Mouse (Mus musculus): ENCODE measurements around the gene Eif3g. TPM values are rescaled to one million over a fixed set of nuclear protein-coding genes. Genes with fewer than 3 reads are reported as not detected.

The Eif3g gene
- polyA plus RNA-seq, 1 experiment from 2014 or later: 321 TPM

GRCm38 (mm10) chr9:20870211-20871173 lies 27.9 kb downstream of the Eif3g start:
- no peak overlapping the region for H3K9ac ChIP-seq (replicated peaks)
- no peak overlapping the region for H3K27ac ChIP-seq (replicated peaks)
- no peak overlapping the region for H3K4me2 ChIP-seq (replicated peaks)
- WGBS: 74% methylated on average over 12 of the region's 12 CpGs
- no peaks in the 10 kb centered on the region for H3K36me3 ChIP-seq
- no peaks in the 10 kb centered on the region for H3K9me3 ChIP-seq
- peaks cover 57% of the 10 kb centered on the region for H3K27me3 ChIP-seq
- no peak for ATAC-seq (ENCODE audit: low FRiP score, low read depth)
- H3K4me1 ChIP-seq: peaks cover 8% of the 10 kb centered on the region; the same call in 1 of the 2 replicates
- no peak overlapping the region for H3K4me3 ChIP-seq

- no peak overlapping the region; the same call in 1 of the 2 replicates for H3K4me2 ChIP-seq (replicated peaks)
- H3K9me3 ChIP-seq: no peaks in the 10 kb centered on the region
- H3K9ac ChIP-seq (replicated peaks): no peak overlapping the region
- peaks cover 8% of the 10 kb centered on the region; the same call in 1 of the 2 replicates for H3K4me1 ChIP-seq
- ATAC-seq (ENCODE audit: low FRiP score, low read depth): no peak
- WGBS: 7% methylated on average over 19 of the region's 19 CpGs
- H3K27me3 ChIP-seq: peaks cover 61% of the 10 kb centered on the region
- no peak overlapping the region for H3K4me3 ChIP-seq
- H3K36me3 ChIP-seq: no peaks in the 10 kb centered on the region
- no peak overlapping the region for H3K27ac ChIP-seq (replicated peaks)
Measured at GRCm38 (mm10) chr9:20869246-20869645, 29.2 kb downstream of the Eif3g start.

- Histone ChIP-seq H3K27ac (replicated peaks) (no peak within 1 kb of the TSS), H3K9me3 (no peaks in the 10 kb centered on the region), H3K9ac (replicated peaks) (no peak within 1 kb of the TSS), H3K27me3 (peaks cover 61% of the 10 kb centered on the region), H3K4me1 (peaks cover 8% of the 10 kb centered on the region; the same call in 1 of the 2 replicates), H3K4me2 (replicated peaks) (peak within 1 kb of the TSS; percentile 27), H3K4me3 (peak within 1 kb of the TSS; percentile 26), H3K36me3 (no peaks in the 10 kb centered on the region)
- no peak for ATAC-seq (ENCODE audit: low FRiP score, low read depth)
- WGBS: 10% methylated on average over 52 of the region's 53 CpGs
Measured at GRCm38 (mm10) chr9:20868448-20869001, 29.9 kb downstream of the Eif3g start, which contains the start of gene A230050P20Rik. Gene A230050P20Rik (plus strand): TSS chr9:20868642.

- Histone ChIP-seq H3K4me2 (replicated peaks) (no peak overlapping the region), H3K9ac (replicated peaks) (no peak overlapping the region), H3K9me3 (no peaks in the 10 kb centered on the region), H3K27ac (replicated peaks) (no peak overlapping the region), H3K4me3 (no peak overlapping the region), H3K27me3 (peaks cover 60% of the 10 kb centered on the region), H3K4me1 (peaks cover 8% of the 10 kb centered on the region; the same call in 1 of the 2 replicates), H3K36me3 (no peaks in the 10 kb centered on the region)
- ATAC-seq (ENCODE audit: low FRiP score, low read depth): no peak
- 52% methylated on average over 3 of the region's 3 CpGs for WGBS
Measured at GRCm38 (mm10) chr9:20866879-20867278, 31.5 kb downstream of the Eif3g start.

- Histone ChIP-seq H3K4me3 (no peak overlapping the region), H3K9ac (replicated peaks) (no peak overlapping the region)
- WGBS: 63% methylated on average over 4 of the region's 4 CpGs
Measured at GRCm38 (mm10) chr9:20862225-20862624, 36.2 kb downstream of the Eif3g start.

GRCm38 (mm10) chr9:20861821-20862220 lies 36.6 kb downstream of the Eif3g start:
- Histone ChIP-seq H3K4me3 (no peak overlapping the region), H3K36me3 (no peaks in the 10 kb centered on the region), H3K4me2 (replicated peaks) (no peak overlapping the region), H3K27ac (replicated peaks) (no peak overlapping the region), H3K4me1 (no peaks in the 10 kb centered on the region), H3K9me3 (no peaks in the 10 kb centered on the region), H3K9ac (replicated peaks) (no peak overlapping the region), H3K27me3 (peaks cover 16% of the 10 kb centered on the region)
- 12% methylated on average over 4 of the region's 4 CpGs for WGBS
- ATAC-seq (ENCODE audit: low FRiP score, low read depth): no peak

More at GRCm38 (mm10) chr9:20862225-20862624, 36.2 kb downstream of the Eif3g start:
- ATAC-seq (ENCODE audit: low FRiP score, low read depth): no peak
- Histone ChIP-seq H3K4me2 (replicated peaks) (no peak overlapping the region), H3K27me3 (peaks cover 20% of the 10 kb centered on the region), H3K27ac (replicated peaks) (no peak overlapping the region), H3K9me3 (no peaks in the 10 kb centered on the region), H3K36me3 (no peaks in the 10 kb centered on the region), H3K4me1 (no peaks in the 10 kb centered on the region)

GRCm38 (mm10) chr9:20859926-20860325 lies 38.5 kb downstream of the Eif3g start:
- no peak for ATAC-seq (ENCODE audit: low FRiP score, low read depth)
- Histone ChIP-seq H3K9me3 (no peaks in the 10 kb centered on the region), H3K27ac (replicated peaks) (no peak overlapping the region), H3K4me3 (no peak overlapping the region), H3K4me2 (replicated peaks) (no peak overlapping the region), H3K4me1 (no peaks in the 10 kb centered on the region), H3K27me3 (0 out of 2 replicates have a peak, but pooled peaks cover 6% of the 10 kb centered on the region), H3K36me3 (no peaks in the 10 kb centered on the region), H3K9ac (replicated peaks) (no peak overlapping the region)
- 55% methylated on average over 6 of the region's 6 CpGs for WGBS

GRCm38 (mm10) chr9:20857131-20857530 lies 41.3 kb downstream of the Eif3g start:
- 13% methylated on average over 6 of the region's 6 CpGs for WGBS

GRCm38 (mm10) chr9:20850179-20850578 lies 48.2 kb downstream of the Eif3g start:
- no peak overlapping the region for H3K27ac ChIP-seq (replicated peaks)
- no peaks in the 10 kb centered on the region for H3K4me1 ChIP-seq
- ATAC-seq (ENCODE audit: low FRiP score, low read depth): no peak
- no peak overlapping the region for H3K4me2 ChIP-seq (replicated peaks)
- WGBS: 89% methylated on average over 2 of the region's 2 CpGs
- no peak overlapping the region for H3K9ac ChIP-seq (replicated peaks)
- no peaks in the 10 kb centered on the region for H3K36me3 ChIP-seq
- H3K9me3 ChIP-seq: no peaks in the 10 kb centered on the region
- 0 out of 2 replicates have a peak, but pooled peaks cover 14% of the 10 kb centered on the region for H3K27me3 ChIP-seq
- no peak overlapping the region for H3K4me3 ChIP-seq

More at GRCm38 (mm10) chr9:20857131-20857530, 41.3 kb downstream of the Eif3g start:
- no peak overlapping the region for H3K4me3 ChIP-seq
- H3K36me3 ChIP-seq: no peaks in the 10 kb centered on the region
- ATAC-seq (ENCODE audit: low FRiP score, low read depth): no peak
- H3K4me1 ChIP-seq: no peaks in the 10 kb centered on the region
- H3K4me2 ChIP-seq (replicated peaks): no peak overlapping the region
- H3K27me3 ChIP-seq: 0 out of 2 replicates have a peak, but pooled peaks cover 21% of the 10 kb centered on the region
- no peak overlapping the region for H3K9ac ChIP-seq (replicated peaks)
- no peaks in the 10 kb centered on the region for H3K9me3 ChIP-seq
- H3K27ac ChIP-seq (replicated peaks): no peak overlapping the region

Small RNA genes within 50 kb of the gene (microRNA-seq; reads per million reads assigned to microRNA genes)
- gene Mir7081: not detected

Other genes starting within 250 kb of the Eif3g start
- 54.6 and 54.8 TPM in 2 replicates for gene Pin1, start 246.5 kb downstream of the Eif3g start, polyA plus RNA-seq (2016; fragmentation: Nextera tagmentation; extraction: Ambion mirVana)
- gene Olfm2, start 152.3 kb downstream of the Eif3g start, polyA plus RNA-seq (2016; fragmentation: Nextera tagmentation; extraction: Ambion mirVana): 40.8 and 42.9 TPM in 2 replicates
- 0.63 and 0.84 TPM in 2 replicates for gene Col5a3, start 83.6 kb downstream of the Eif3g start, polyA plus RNA-seq (2016; fragmentation: Nextera tagmentation; extraction: Ambion mirVana)
- gene Rdh8, start 80.1 kb downstream of the Eif3g start, polyA plus RNA-seq (2016; fragmentation: Nextera tagmentation; extraction: Ambion mirVana): not detected in 2 replicates
- gene A230050P20Rik, start 30.0 kb downstream of the Eif3g start, polyA plus RNA-seq (2016; fragmentation: Nextera tagmentation; extraction: Ambion mirVana): 1.3 and 1.8 TPM in 2 replicates
- 4.3 TPM in 2 replicates for gene Angptl6, start 18.9 kb downstream of the Eif3g start, polyA plus RNA-seq (2016; fragmentation: Nextera tagmentation; extraction: Ambion mirVana)
- 55.3 and 62.7 TPM in 2 replicates for gene Ppan, start 10.4 kb downstream of the Eif3g start, polyA plus RNA-seq (2016; fragmentation: Nextera tagmentation; extraction: Ambion mirVana)
- gene Dnmt1, start 61.3 kb upstream of the Eif3g start, polyA plus RNA-seq (2016; fragmentation: Nextera tagmentation; extraction: Ambion mirVana): 109 and 113 TPM in 2 replicates
- gene S1pr2, start 78.2 kb upstream of the Eif3g start, polyA plus RNA-seq (2016; fragmentation: Nextera tagmentation; extraction: Ambion mirVana): 20.6 and 22.6 TPM in 2 replicates
- 101 and 109 TPM in 2 replicates for gene Mrpl4, start 104.1 kb upstream of the Eif3g start, polyA plus RNA-seq (2016; fragmentation: Nextera tagmentation; extraction: Ambion mirVana)
- gene Icam1, start 117.4 kb upstream of the Eif3g start, polyA plus RNA-seq (2016; fragmentation: Nextera tagmentation; extraction: Ambion mirVana): 3.5 and 5.0 TPM in 2 replicates
- gene Icam4, start 130.8 kb upstream of the Eif3g start, polyA plus RNA-seq (2016; fragmentation: Nextera tagmentation; extraction: Ambion mirVana): 1.1 and 1.3 TPM in 2 replicates
- gene Icam5, start 133.4 kb upstream of the Eif3g start, polyA plus RNA-seq (2016; fragmentation: Nextera tagmentation; extraction: Ambion mirVana): 0.08 TPM in 1 of 2 replicates, not detected in the other
- gene Zglp1, start 168.5 kb upstream of the Eif3g start, polyA plus RNA-seq (2016; fragmentation: Nextera tagmentation; extraction: Ambion mirVana): 0.98 and 3.1 TPM in 2 replicates
- 0.89 and 1.6 TPM in 2 replicates for gene Gm49373, start 174.5 kb upstream of the Eif3g start, polyA plus RNA-seq (2016; fragmentation: Nextera tagmentation; extraction: Ambion mirVana)
- 38.0 and 40.7 TPM in 2 replicates for gene Fdx1l, start 175.0 kb upstream of the Eif3g start, polyA plus RNA-seq (2016; fragmentation: Nextera tagmentation; extraction: Ambion mirVana)
- gene Gm38431, start 193.4 kb upstream of the Eif3g start, polyA plus RNA-seq (2016; fragmentation: Nextera tagmentation; extraction: Ambion mirVana): 2.3 and 2.9 TPM in 2 replicates
- gene Raver1, start 193.4 kb upstream of the Eif3g start, polyA plus RNA-seq (2016; fragmentation: Nextera tagmentation; extraction: Ambion mirVana): 66.7 and 69.8 TPM in 2 replicates
- 12.8 and 14.1 TPM in 2 replicates for gene Tyk2, start 232.6 kb upstream of the Eif3g start, polyA plus RNA-seq (2016; fragmentation: Nextera tagmentation; extraction: Ambion mirVana)

Measured in midbrain, embryonic 12.5 days (tissue).